Mouse (Mus musculus): ENCODE data around the gene 4930558K02Rik.

4930558K02Rik gene

DNA sequence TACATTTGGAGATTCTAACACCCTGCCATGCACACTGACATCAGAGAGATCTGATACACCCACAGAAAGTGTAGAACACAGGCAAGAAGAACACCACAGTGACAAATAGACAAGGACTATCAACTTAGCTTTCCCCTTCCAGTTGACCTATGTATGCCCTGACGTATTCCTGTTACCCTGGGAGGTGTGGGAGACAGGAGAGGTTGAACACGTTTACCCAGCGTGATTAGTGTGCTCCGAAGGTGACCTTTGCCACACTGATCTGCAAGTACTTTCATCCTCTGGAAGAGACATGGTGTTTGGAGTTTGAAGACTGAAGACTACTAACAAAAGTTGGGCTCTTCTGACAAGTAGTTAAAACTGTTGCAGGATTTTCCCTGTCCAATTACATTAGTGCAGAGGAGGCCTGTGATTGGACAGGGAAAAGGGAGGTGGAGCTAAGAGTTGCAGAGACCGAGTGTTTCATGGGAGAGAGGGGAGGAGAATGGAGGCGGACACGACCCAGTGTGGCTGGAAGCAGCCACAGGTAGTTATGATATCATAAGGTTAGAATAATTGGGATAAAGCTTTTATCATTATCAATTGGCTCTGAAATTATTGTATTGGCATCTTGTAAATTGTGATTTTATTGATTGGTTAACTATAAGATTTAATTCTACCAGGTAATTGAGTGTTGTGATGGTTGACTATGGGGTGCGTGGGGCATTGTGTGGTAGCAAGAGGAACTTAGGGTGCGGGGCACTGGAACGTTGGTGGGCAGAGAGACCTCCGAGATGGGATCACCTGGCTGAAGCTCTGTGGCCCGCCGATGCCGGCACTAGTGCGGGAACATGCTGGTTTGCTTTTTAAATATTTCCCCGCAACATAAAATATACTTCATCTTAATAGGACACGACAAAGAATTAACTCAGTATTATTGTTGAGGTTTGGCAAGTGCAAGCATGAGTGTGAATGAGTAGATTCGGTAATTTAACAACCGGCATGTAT is 21.2 kb downstream of the 4930558K02Rik start:
- ATAC-seq (ENCODE audit: insufficient number of reproducible peaks, low FRiP score, low TSS enrichment), result no peak

DNA sequence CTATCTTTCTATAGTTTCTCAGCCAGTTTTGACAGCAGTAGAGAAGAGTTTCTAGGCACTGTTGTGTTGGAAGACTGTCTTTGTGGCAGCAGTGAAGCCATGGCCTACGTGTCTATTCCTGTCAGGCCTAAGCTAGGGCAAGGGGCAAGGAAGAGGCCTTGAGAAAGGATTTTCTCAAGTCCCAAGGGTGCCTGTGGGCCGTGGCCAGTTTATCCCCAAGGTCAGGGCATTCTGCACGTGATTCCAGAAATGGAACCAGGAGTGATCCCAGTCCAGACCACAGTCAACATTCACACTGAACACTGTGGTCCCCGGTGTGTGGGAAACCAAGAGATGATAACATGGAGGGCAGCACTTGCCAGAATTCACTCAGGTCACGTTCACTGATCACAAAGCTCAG is 23.6 kb downstream of the 4930558K02Rik start:
- ATAC-seq (ENCODE audit: insufficient number of reproducible peaks, low FRiP score, low TSS enrichment), result no peak

DNA sequence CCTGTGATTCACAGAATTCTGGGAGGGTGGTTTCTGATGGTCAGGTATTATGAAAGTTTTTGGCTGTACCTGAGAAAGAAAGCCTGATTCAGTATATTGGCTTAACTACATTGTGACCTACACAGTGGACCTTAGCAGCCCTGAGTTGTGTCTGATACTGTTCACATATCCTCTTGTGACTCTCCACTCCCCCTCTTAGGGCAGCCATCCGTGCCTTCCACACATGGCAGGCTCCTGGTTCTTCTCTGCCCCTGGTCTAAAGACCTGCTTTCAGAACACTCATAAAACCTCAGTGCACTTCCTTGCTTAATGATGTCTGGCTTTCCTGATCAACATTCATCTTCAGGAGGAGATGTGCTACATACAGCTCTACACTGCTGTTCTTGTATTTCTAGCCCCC is 26.8 kb downstream of the 4930558K02Rik start:
- no peak for ATAC-seq (ENCODE audit: insufficient number of reproducible peaks, low FRiP score, low TSS enrichment)

DNA sequence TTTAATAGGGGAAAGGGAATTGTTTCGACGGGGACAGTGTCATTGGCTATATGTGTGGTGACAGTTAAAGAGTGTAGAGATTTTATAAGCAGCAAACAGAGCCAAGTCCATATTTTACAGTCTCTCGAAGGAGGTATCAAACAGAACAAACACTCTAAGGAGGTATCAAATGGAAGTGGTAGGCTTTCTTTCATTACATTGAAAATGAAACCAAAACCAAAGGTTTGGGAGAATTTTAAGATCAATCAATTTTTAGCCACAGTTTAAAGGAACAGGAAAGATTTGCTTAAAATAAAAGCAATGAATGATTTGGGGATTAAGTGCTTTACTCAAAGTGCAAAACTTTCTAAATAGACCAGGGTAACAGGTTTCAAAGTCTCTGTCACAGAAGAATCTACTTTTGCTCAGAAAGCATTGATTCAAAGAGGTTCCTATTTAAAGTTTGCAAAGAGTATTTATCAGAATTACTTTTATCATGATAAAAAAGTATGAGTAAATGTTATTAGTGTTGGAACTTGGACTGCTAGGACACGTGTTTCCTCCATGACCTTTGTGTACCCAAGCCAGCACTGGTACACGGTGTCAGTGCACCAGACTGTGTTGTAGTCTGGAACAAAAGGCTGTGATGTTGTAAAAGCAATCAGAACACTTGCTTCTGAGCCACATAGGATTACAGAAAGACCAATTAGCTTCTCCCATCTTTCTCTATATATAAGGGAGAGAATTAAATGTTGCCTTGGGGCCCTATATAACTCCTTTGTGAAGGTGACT is 28.2 kb downstream of the 4930558K02Rik start:
- ATAC-seq (ENCODE audit: insufficient number of reproducible peaks, low FRiP score, low TSS enrichment), result no peak

DNA sequence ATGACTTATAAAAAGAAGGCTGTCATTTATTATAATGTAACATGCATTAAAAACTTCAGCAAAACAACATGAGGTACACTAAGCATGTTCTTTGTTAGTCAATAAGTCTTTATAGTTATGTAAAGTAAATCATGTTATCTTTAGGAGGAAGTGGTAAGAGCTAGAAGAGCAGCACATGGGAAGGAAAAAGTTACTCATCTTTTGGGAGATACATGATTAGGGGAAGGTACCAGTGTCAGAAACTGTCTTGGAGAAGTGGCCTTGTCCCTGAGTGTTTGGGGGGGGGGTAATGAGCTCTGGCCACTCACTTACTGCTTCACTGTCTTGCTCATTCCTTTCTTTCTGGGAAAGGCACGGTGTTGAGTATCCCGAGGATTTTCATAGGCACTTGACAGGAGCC is 37.4 kb downstream of the 4930558K02Rik start:
- ATAC-seq (ENCODE audit: insufficient number of reproducible peaks, low FRiP score, low TSS enrichment), result no peak

DNA sequence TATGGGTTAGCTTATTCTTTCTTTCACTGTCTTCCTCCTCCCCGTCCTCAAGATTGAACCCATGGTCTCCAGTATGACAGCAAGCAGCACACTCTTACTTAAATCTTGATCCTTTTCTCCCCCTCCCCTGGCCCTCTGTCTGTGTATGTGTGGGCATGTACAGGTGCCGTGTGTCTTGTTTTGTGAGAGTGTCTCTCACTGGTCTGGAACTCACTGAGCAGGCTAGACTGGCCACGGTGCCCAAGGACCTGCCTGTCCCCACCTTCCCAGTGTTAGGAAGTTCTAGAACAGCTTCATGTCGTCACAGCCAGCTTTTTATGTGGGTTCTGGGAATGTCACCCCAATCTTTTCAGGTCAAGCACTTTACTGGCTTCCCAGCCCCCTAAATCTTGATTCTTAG is 47.1 kb downstream of the 4930558K02Rik start:
- ATAC-seq (ENCODE audit: insufficient number of reproducible peaks, low FRiP score, low TSS enrichment), result no peak

DNA sequence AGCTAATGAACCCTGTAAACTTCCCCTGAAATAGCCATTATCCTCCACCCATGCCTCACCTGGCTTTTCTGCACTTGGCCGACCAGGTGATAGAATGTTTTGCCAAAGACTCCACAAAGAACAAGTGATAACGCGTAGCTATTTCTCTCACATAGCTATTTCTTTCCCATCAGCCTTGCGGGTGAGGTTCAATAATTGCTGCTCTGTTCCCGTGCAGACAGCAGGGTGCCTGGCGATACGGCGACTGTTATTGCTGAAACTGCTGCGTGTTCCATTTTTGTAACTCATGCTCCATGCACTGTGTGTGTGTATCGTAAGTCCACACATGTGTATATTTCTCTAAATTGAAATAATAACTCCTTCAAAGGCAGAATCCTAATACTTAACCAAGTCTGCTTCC is 47.6 kb downstream of the 4930558K02Rik start:
- no peak for ATAC-seq (ENCODE audit: insufficient number of reproducible peaks, low FRiP score, low TSS enrichment)

DNA sequence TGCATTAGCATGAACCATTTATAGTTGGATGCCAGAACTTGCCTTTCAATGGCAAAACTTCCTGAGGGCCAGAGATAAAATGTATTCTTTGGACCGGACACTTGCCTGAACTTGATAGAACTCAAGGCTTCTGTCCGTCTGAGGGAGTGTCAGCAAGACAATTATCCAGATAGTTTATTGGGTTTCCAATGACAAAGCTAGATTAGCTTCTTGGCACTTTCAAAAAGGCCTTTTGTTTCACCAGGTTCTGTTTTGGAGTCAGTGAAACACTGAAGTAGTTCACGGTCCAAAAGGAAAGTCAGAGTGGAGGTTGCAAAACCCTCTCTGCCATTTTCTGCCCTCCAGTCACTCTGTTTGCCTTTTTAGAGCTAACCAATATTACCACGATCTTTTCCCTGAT is 48.1 kb downstream of the 4930558K02Rik start:
- no peak for ATAC-seq (ENCODE audit: insufficient number of reproducible peaks, low FRiP score, low TSS enrichment)

DNA sequence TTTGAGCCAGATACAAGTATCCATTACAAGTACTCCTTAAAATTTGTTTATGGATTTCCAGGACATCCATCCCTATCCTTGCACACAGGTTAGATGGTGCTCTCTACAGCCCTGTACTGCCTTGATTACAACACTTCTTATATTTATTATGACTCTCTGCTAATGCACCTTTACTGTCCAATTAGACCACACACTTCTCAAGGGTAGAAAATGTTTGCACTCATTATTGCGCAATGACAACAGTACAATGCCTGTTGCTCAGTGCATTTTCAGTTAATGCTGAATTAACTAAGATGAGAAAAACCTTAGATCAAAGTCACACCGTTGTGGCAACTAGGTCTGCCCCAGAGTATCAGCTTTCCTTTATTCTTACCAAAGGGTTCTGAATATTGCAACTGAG is 51.5 kb downstream of the 4930558K02Rik start:
- ATAC-seq (ENCODE audit: insufficient number of reproducible peaks, low FRiP score, low TSS enrichment), result no peak

DNA sequence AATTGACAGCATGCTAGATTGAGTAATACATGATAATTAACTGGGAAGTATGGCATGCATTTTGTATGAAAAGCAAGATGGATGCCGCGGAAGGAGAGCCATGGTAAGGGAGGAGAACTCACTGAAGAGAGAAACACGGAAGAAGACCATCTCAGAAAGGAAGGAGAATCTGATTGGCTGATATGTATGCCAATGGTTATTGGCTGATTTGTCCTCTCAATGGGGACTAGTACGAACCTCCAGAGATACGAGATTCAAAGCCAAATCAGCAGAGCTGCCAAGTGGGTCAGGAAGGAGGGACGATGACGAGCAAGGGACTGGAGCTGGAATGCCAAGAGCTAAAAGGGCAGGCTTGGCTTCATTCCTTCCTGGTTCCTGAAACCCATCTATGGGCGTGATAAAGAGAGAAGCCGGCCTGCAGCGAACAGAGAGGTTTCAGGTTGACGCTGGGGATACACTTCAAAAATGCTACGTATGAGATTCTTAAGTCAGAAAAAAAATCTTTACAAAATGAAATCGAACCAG is 54.1 kb downstream of the 4930558K02Rik start:
- no peak for ATAC-seq (ENCODE audit: insufficient number of reproducible peaks, low FRiP score, low TSS enrichment)

DNA sequence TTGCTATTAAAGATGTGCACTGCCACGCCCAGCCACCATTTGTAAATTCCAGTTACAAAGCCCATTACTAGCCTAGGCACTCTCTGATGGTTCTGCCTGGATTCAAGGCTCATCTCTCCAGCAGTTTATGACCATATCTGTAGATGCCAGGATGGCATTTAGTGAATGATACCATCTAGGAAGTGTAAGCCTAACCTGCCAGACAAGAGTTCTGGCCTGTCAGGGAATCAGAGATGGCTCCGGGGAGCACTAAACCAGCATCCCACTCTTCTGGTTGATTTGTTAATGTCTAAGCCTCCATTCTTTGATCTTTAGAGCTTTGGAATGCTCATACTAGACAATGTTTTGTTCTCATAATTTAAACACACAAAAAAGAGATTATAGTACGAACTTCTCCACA is 55.1 kb downstream of the 4930558K02Rik start:
- no peak for ATAC-seq (ENCODE audit: insufficient number of reproducible peaks, low FRiP score, low TSS enrichment)

DNA sequence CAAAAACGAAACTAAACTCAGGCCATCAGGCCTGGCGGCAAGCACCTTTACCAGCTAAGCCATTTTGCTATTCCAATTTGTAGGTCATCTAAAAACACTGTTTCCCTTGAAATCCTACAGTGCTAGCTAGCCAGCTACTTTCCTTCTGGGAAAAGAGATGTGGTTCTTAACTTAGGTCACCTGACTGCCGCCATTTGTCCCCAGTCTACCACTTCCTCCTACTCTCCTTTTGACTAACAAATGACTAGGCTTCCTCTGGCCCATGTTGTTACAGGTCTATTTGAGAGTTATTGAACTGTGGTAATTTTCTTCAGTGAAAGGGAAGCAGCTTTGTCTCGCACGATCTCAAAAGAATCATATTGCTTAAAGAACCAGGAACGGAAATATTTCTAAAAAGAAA is 57.5 kb downstream of the 4930558K02Rik start:
- ATAC-seq (ENCODE audit: insufficient number of reproducible peaks, low FRiP score, low TSS enrichment), result no peak

DNA sequence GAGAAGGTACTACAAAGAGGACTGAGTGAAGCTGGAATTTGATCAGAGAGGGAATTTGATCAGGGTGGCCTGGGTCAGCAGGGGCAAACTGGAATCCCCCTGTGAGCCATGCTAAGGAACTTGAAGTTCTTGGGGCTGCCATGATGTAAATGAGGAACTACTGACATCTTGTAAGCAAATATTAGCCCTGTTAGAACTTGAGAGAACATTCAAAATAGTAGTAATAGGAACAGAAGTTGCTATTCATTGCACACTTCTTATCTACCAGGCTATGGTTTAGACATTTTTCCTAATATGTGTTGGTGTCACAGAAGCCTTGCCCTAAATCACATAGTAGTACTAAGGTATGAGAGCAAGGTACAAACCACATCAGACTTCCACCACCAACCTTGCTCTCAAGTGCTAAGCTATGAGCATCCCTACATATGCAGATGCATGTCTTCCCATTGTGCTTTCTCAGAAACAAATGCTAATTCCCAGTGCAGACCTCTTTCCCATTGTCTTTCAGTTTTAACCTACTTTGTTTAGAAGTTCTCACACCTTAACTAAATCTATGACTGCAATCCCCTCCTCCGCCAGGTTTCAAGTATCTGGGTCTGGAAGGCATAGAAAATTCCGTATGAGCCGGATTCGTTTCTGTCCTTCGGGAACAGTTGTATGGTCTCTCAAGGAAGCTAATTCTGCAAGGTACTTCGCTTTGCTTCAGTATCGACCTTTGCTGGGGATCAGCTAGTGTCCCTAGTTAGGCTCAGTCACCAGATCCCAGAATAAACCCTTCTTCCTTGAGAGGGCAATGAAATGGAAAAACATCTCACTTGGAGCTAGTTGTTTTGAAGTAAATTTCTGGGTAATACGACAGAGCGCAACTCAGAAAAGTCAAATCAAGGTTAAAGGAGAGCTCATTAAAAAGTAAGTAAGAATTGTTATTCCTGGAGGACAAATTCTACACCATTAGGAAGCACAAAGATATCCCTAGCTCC is 58.7 kb downstream of the 4930558K02Rik start:
- ATAC-seq (ENCODE audit: insufficient number of reproducible peaks, low FRiP score, low TSS enrichment), result no peak

DNA sequence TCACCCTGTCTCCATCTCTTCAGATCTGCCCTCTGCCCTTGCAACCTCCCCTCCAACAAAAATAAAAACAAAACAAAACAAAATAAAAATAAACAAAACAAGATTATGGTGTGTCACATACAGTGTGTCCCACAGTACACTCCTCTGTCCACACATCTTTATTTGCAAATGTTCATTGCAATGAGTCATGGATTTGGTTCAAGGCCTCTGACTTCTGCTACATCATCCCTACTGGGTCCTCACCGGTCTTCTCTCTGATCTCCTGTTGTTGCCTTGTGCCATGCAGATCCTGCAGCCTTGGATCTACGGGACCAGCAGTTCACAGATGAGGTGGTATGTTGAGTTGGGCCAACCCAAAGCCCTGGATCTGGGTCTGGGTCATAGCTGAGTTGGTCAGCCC is 59.8 kb downstream of the 4930558K02Rik start:
- ATAC-seq (ENCODE audit: insufficient number of reproducible peaks, low FRiP score, low TSS enrichment), result no peak

DNA sequence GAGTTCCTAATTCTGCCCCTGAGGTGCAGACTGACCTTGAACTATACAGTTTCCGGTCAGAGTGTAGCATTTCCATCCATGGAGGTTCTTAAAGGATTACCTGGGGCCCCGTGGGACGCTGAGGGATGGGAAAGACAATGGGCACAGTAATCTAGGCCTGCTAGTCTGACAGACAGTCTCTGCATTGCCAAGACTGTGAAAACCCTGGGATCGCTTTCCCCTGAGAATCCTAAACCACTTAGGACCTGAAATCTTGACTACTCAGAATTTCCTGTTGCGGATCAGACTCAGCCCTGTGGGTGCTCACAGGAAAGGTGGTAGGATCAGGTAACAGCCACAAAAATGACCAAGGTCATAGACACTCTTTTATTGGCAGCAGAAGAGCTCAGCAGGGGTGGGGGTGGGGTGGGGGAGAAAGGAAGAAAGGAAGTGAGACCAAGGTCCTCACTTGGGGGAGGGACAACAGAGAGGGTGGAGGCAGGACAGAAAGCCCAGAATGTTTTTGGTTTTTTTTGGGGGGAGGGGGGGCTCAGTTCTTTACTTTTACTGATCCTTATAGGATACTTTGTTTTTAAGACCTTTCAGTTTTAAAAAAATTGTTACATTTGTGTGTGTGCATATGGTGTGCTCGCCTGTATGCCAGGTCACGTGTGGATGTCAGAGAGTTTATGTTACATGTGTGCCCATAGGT is 60.6 kb downstream of the 4930558K02Rik start:
- no peak for ATAC-seq (ENCODE audit: insufficient number of reproducible peaks, low FRiP score, low TSS enrichment)

DNA sequence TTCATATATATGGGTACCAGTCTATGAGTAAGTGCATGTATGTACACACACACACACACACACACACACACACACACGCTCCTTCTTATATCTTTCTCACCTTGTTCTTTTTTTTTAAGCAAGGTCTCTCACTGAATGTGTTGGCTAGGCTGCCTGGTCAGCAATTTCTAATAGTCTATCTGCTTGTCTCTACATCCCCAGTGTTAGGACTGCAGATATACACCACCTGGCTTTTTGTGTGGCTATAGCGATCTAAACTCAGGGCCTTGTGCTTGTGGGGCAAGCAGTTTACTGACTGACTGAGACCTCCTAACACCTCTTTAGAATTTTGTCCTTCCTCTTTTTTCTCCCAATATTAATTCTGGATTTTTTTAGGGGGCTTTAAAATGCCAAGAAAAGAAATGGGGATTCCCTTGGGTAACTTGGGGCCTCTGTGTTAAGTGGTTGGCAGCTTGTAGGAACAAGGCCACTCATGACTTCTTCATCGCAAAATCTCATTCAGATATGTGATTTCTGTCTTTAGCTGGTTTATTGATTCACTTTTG is 61.4 kb downstream of the 4930558K02Rik start:
- no peak for ATAC-seq (ENCODE audit: insufficient number of reproducible peaks, low FRiP score, low TSS enrichment)

DNA sequence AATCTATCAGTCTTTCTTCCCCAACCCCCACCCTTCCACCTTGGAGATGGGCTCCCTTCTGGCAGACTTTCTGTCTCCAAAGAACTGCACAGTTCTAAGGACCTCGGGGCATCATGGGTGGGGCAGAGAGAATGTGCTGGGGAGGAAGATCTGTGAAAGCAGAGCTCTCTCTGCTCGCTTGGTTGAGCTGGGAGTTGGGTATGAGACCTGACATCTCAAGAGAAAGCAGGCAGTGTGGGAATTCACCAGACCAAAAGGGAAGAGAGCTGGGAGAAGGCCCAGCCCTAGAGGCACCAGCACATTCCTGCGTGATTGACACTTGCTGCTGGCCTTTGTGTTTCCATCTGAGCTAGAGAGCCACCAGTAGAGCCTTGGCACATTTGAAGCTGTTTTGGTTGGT is 63.4 kb downstream of the 4930558K02Rik start:
- no peak for ATAC-seq (ENCODE audit: insufficient number of reproducible peaks, low FRiP score, low TSS enrichment)

DNA sequence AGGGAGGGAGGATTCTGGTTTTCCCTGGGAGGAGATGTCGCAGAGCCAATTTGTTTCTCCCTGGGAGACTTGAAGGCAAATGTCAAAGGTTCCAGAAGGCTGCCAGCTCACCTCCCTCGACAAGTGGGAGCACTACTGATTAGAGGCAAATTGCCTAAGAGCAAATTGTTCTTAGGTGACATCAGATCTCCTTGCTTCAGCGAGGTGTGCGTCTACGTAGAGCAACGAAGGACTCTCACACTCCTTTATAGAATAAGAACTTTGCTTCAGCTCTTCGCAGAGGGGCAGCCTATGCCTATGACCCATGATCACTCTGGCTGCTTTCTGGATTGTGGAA is 65.8 kb downstream of the 4930558K02Rik start:
- ATAC-seq (ENCODE audit: insufficient number of reproducible peaks, low FRiP score, low TSS enrichment), result no peak

DNA sequence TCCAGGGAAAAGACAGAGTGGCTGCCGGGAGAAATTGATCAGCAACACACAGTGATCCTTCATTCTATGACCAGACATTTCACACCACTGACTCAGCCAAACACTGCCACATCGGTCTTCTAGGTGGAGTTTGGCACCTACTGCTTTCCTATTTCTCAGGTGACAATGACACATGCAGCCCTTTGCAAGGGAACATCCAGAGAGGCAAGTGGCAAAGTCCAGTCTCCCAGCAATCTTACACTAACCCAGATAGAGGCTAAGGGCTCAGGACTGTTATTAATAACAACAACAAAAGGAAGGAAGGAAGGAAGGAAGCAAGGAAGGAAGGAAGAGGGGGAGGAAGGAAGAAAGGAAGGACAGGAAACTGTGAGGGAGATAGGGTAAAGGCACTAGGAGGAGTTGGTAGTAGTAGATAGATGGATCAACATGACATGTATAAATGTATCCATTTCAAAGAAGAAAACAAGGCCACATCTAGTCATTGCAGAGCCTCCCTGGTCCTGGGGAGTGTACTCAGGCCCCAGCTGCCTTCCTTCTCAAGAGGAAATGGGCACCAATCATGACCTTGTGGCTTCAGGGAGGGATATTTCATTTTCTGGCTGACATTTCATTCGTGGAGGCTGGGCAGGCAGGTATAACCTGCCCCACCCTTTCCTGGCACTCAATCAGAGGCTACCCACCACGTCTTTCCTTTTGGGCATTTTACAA is 66.3 kb downstream of the 4930558K02Rik start:
- no peak for ATAC-seq (ENCODE audit: insufficient number of reproducible peaks, low FRiP score, low TSS enrichment)

Measured in cerebellum, adult (tissue).